Mouse (Mus musculus): Measurements from ENCODE around the gene Ahrr.

DNA sequence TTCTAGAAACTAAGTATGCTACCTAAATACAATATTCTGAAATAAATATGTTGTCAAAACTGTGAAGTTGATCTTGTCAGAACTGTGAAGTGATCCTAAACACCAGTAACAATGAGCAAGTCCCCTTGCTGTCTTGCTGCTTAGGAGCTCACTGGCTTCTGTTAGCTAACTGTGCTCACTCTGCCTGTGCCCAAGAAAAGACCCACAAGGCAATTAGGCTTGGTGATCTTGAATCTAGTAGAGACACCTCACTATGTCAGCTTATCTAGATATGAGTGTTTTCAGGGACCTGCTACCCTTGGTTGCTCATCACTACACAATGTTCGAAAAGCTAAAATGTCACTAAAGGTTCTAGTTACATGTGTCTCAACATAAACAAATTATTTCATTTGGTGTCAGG, 13.6 kb upstream of the Ahrr start:
- no peak for TF ChIP-seq POLR2A (IDR thresholded peaks at IDR 0.05; ENCODE audit: insufficient read depth, low read depth, low read length)
- TF ChIP-seq CTCF (IDR thresholded peaks at IDR 0.05; ENCODE audit: insufficient read depth, low read depth, low read length): no peak
